Mouse (Mus musculus) midbrain, embryonic 15.5 days (tissue): ENCODE data around the gene BC024978. TPM values are rescaled to one million over a fixed set of nuclear protein-coding genes. Genes with fewer than 3 reads are reported as not detected.

ENCODE experiments used
- ATAC-seq: fragments of 200-750 bp; cut with Nextera tagmentation; replicated peaks from 2 replicates; pipeline ENCODE4 v1.8.0; 2017; ENCODE audit warnings: moderate TSS enrichment
- H3K27ac ChIP-seq: fragments of 300-500 bp; sonication (generic); 2 replicates; pipeline ENCODE4 v1.5.1; 2015; ENCODE audit warnings: mild to moderate bottlenecking, inconsistent platforms
- H3K27me3 ChIP-seq: fragments of 300-500 bp; sonication (generic); replicated peaks from 2 replicates; pipeline ENCODE4 v1.6.1; 2015; ENCODE audit warnings: inconsistent platforms
- H3K36me3 ChIP-seq: fragments of 300-500 bp; sonication (generic); replicated peaks from 2 replicates; pipeline ENCODE4 v1.6.1; 2015; ENCODE audit warnings: inconsistent platforms
- H3K4me1 ChIP-seq: fragments of 300-500 bp; sonication (generic); 2 replicates; pipeline ENCODE4 v1.6.1; 2015; ENCODE audit warnings: inconsistent platforms
- H3K4me2 ChIP-seq: fragments of 300-500 bp; sonication (generic); 2 replicates; pipeline ENCODE4 v1.6.1; 2015; ENCODE audit warnings: inconsistent platforms, mild to moderate bottlenecking, moderate library complexity
- H3K4me3 ChIP-seq: fragments of 300-500 bp; sonication (generic); 2 replicates; pipeline ENCODE4 v1.5.1; 2015; ENCODE audit warnings: mild to moderate bottlenecking, inconsistent platforms
- H3K9ac ChIP-seq: fragments of 300-500 bp; sonication (generic); 2 replicates; pipeline ENCODE4 v1.6.1; 2015; ENCODE audit warnings: mild to moderate bottlenecking, inconsistent platforms
- H3K9me3 ChIP-seq: fragments of 300-500 bp; sonication (generic); 2 replicates; pipeline ENCODE4 v1.6.1; 2016; ENCODE audit warnings: inconsistent platforms
- WGBS: fragments of 180-500 bp; shearing (Covaris S2); methylation state at CpG from one replicate; pipeline ENCODE4 v1.1.7; 2015; ENCODE audit warnings: mixed read lengths; 5-methylcytosine and 5-hydroxymethylcytosine counted together
- polyA plus RNA-seq: library from polyadenylated mRNA; unstranded; fragments of >200 nt; fragmentation: Nextera tagmentation; extraction: Ambion mirVana; gene quantifications from 2 replicates; pipeline ENCODE4 v1.2.1, GENCODE M21; 2015

Gene BC024978
- polyA plus RNA-seq, 1 experiment from 2014 or later: 3.7 TPM

GRCm38 (mm10) chr7:27179217-27179918, 16.2 kb upstream of the BC024978 start:
- no peaks in the 10 kb centered on the region for H3K9me3 ChIP-seq
- no peaks in the 10 kb centered on the region for H3K27me3 ChIP-seq
- H3K4me1 ChIP-seq: peaks cover 20% of the 10 kb centered on the region
- peaks cover 3% of the 10 kb centered on the region; the same call in 1 of the 2 replicates for H3K36me3 ChIP-seq
- 46% methylated on average over 16 of the region's 16 CpGs for WGBS
- H3K4me3 ChIP-seq: peak overlapping the region; percentile 71
- H3K9ac ChIP-seq: peak overlapping the region; percentile 36
- peak overlapping the region; percentile 79 for H3K27ac ChIP-seq
- peak; percentile 15 for ATAC-seq
- peak overlapping the region; percentile 52 for H3K4me2 ChIP-seq

- no peak overlapping the region for H3K9ac ChIP-seq
- peaks cover 20% of the 10 kb centered on the region for H3K4me1 ChIP-seq
- ATAC-seq: no peak
- H3K4me2 ChIP-seq: peak overlapping the region; percentile 52; the same call in 1 of the 2 replicates
- no peak overlapping the region for H3K4me3 ChIP-seq
- 37% methylated on average over 5 of the region's 5 CpGs for WGBS
- no peaks in the 10 kb centered on the region for H3K27me3 ChIP-seq
- peak overlapping the region; percentile 79; the same call in 1 of the 2 replicates for H3K27ac ChIP-seq
- no peaks in the 10 kb centered on the region for H3K9me3 ChIP-seq
- peaks cover 8% of the 10 kb centered on the region; the same call in 1 of the 2 replicates for H3K36me3 ChIP-seq
Observed at GRCm38 (mm10) chr7:27180036-27180435, 15.5 kb upstream of the BC024978 start.

- 71% methylated on average over 14 of the region's 14 CpGs for WGBS
- H3K27ac ChIP-seq: peak within 1 kb of the TSS; percentile 79; the same call in 1 of the 2 replicates
- H3K36me3 ChIP-seq: peaks cover 18% of the 10 kb centered on the region
- H3K9me3 ChIP-seq: no peaks in the 10 kb centered on the region
- H3K4me3 ChIP-seq: no peak within 1 kb of the TSS
- ATAC-seq: no peak
- H3K4me2 ChIP-seq: no peak within 1 kb of the TSS
- H3K27me3 ChIP-seq: no peaks in the 10 kb centered on the region
- peaks cover 20% of the 10 kb centered on the region for H3K4me1 ChIP-seq
- no peak within 1 kb of the TSS for H3K9ac ChIP-seq
Observed at GRCm38 (mm10) chr7:27180837-27181695, 14.5 kb upstream of the BC024978 start, which contains the start of the genes Gm21983 and Mia. Gene Gm21983 (minus strand): TSS chr7:27181086. Gene Mia (minus strand): TSS chr7:27181157.

GRCm38 (mm10) chr7:27182498-27182897, 13.1 kb upstream of the BC024978 start:
- H3K4me1 ChIP-seq: peaks cover 19% of the 10 kb centered on the region
- no peak overlapping the region for H3K9ac ChIP-seq
- no peaks in the 10 kb centered on the region for H3K9me3 ChIP-seq
- H3K36me3 ChIP-seq: peaks cover 30% of the 10 kb centered on the region
- 82% methylated on average over 1 of the region's 1 CpGs for WGBS
- ATAC-seq: no peak
- H3K4me3 ChIP-seq: no peak overlapping the region
- no peak overlapping the region for H3K4me2 ChIP-seq
- no peaks in the 10 kb centered on the region for H3K27me3 ChIP-seq
- no peak overlapping the region for H3K27ac ChIP-seq

GRCm38 (mm10) chr7:27184964-27185363, 10.6 kb upstream of the BC024978 start:
- H3K36me3 ChIP-seq: peaks cover 53% of the 10 kb centered on the region
- no peak overlapping the region for H3K27ac ChIP-seq
- peaks cover 2% of the 10 kb centered on the region; the same call in 1 of the 2 replicates for H3K4me1 ChIP-seq
- H3K27me3 ChIP-seq: no peaks in the 10 kb centered on the region
- H3K4me3 ChIP-seq: no peak overlapping the region
- WGBS: 77% methylated on average over 3 of the region's 3 CpGs
- no peaks in the 10 kb centered on the region for H3K9me3 ChIP-seq
- H3K4me2 ChIP-seq: no peak overlapping the region
- H3K9ac ChIP-seq: no peak overlapping the region
- no peak for ATAC-seq

- Histone ChIP-seq H3K4me3 (no peak overlapping the region), H3K4me1 (no peaks in the 10 kb centered on the region), H3K9ac (no peak overlapping the region), H3K27me3 (no peaks in the 10 kb centered on the region), H3K4me2 (no peak overlapping the region), H3K36me3 (peaks cover 63% of the 10 kb centered on the region), H3K27ac (no peak overlapping the region), H3K9me3 (no peaks in the 10 kb centered on the region)
- WGBS: 92% methylated on average over 5 of the region's 5 CpGs
- ATAC-seq: no peak
Observed at GRCm38 (mm10) chr7:27185986-27186385, 9.6 kb upstream of the BC024978 start.

- no peak overlapping the region for H3K4me3 ChIP-seq
- H3K27me3 ChIP-seq: no peaks in the 10 kb centered on the region
- H3K4me1 ChIP-seq: peaks cover 22% of the 10 kb centered on the region
- H3K9me3 ChIP-seq: no peaks in the 10 kb centered on the region
- no peak overlapping the region for H3K4me2 ChIP-seq
- no peak overlapping the region for H3K9ac ChIP-seq
- 92% methylated on average over 10 of the region's 10 CpGs for whole genome bisulfite sequencing
- peaks cover 81% of the 10 kb centered on the region for H3K36me3 ChIP-seq
- no peak overlapping the region for H3K27ac ChIP-seq
- no peak for ATAC-seq
Observed at GRCm38 (mm10) chr7:27189271-27189931, 6.2 kb upstream of the BC024978 start.

- Histone ChIP-seq H3K4me2 (no peak overlapping the region), H3K36me3 (peaks cover 54% of the 10 kb centered on the region), H3K9ac (no peak overlapping the region), H3K27ac (no peak overlapping the region), H3K4me1 (peaks cover 35% of the 10 kb centered on the region), H3K4me3 (no peak overlapping the region), H3K9me3 (no peaks in the 10 kb centered on the region), H3K27me3 (no peaks in the 10 kb centered on the region)
- ATAC-seq: no peak
- 98% methylated on average over 5 of the region's 5 CpGs for WGBS
Observed at GRCm38 (mm10) chr7:27192434-27192833, 3.1 kb upstream of the BC024978 start.

- H3K27me3 ChIP-seq: no peaks in the 10 kb centered on the region
- H3K4me2 ChIP-seq: peak overlapping the region; percentile 16; the same call in 1 of the 2 replicates
- WGBS: 89% methylated on average over 4 of the region's 4 CpGs
- peaks cover 42% of the 10 kb centered on the region for H3K36me3 ChIP-seq
- peaks cover 35% of the 10 kb centered on the region for H3K4me1 ChIP-seq
- no peaks in the 10 kb centered on the region for H3K9me3 ChIP-seq
- H3K9ac ChIP-seq: no peak overlapping the region
- ATAC-seq: no peak
- H3K27ac ChIP-seq: no peak overlapping the region
- no peak overlapping the region; the same call in 1 of the 2 replicates for H3K4me3 ChIP-seq
Observed at GRCm38 (mm10) chr7:27193731-27194130, 1.9 kb upstream of the BC024978 start.

GRCm38 (mm10) chr7:27197136-27197535, 1.6 kb downstream of the BC024978 start:
- no peak for ATAC-seq
- Histone ChIP-seq H3K36me3 (peaks cover 9% of the 10 kb centered on the region), H3K4me1 (peaks cover 34% of the 10 kb centered on the region), H3K4me3 (no peak overlapping the region), H3K9ac (no peak overlapping the region), H3K27me3 (no peaks in the 10 kb centered on the region), H3K27ac (no peak overlapping the region), H3K9me3 (no peaks in the 10 kb centered on the region), H3K4me2 (no peak overlapping the region)
- 84% methylated on average over 3 of the region's 3 CpGs for WGBS

- Histone ChIP-seq H3K27ac (no peak overlapping the region), H3K4me2 (no peak overlapping the region), H3K9ac (no peak overlapping the region), H3K4me3 (no peak overlapping the region), H3K27me3 (no peaks in the 10 kb centered on the region), H3K4me1 (peaks cover 29% of the 10 kb centered on the region), H3K9me3 (no peaks in the 10 kb centered on the region), H3K36me3 (peaks cover 4% of the 10 kb centered on the region)
- WGBS: 96% methylated on average over 8 of the region's 8 CpGs
- ATAC-seq: no peak
Observed at GRCm38 (mm10) chr7:27197634-27198033, 2.1 kb downstream of the BC024978 start.

GRCm38 (mm10) chr7:27198355-27198754, 2.8 kb downstream of the BC024978 start:
- Histone ChIP-seq H3K9me3 (no peaks in the 10 kb centered on the region), H3K4me2 (no peak overlapping the region), H3K9ac (no peak overlapping the region), H3K36me3 (no peaks in the 10 kb centered on the region; the same call in 1 of the 2 replicates), H3K4me3 (no peak overlapping the region), H3K27me3 (no peaks in the 10 kb centered on the region), H3K4me1 (peaks cover 22% of the 10 kb centered on the region), H3K27ac (no peak overlapping the region)
- no peak for ATAC-seq
